Mouse (Mus musculus) spleen, adult 2 months (tissue): Measurements from ENCODE around the gene Dctpp1. TPM values are rescaled to one million over a fixed set of nuclear protein-coding genes. Genes with fewer than 3 reads are reported as not detected.

Source experiments
- DNase-seq, 2 experiments: peaks; one replicate each; pipeline versions ENCODE4 v3.0.0 to v3.0.0-alpha.2; 2012 to 2021; ENCODE audit warnings: low spot score in 2 of 2, low read depth in 1 of 2
- H3K27ac ChIP-seq: fragments of 200-500 bp; 2 replicates; pipeline ENCODE4 v1.5.1; 2012; ENCODE audit warnings: low read length, inconsistent platforms; ENCODE audit not compliant: insufficient read depth
- H3K27me3 ChIP-seq: fragments of 200-500 bp; 2 replicates; pipeline ENCODE4 v1.6.1; 2012; ENCODE audit warnings: mild to moderate bottlenecking, moderate library complexity, low read length, inconsistent platforms; ENCODE audit not compliant: control insufficient read depth, insufficient read depth
- H3K36me3 ChIP-seq: fragments of 200-500 bp; 2 replicates; pipeline ENCODE4 v1.6.1; 2012; ENCODE audit warnings: mild to moderate bottlenecking, low read length, inconsistent platforms; ENCODE audit not compliant: control insufficient read depth, insufficient read depth
- H3K4me1 ChIP-seq: fragments of 200-500 bp; 2 replicates; pipeline ENCODE4 v1.6.1; 2011; ENCODE audit warnings: inconsistent platforms; ENCODE audit not compliant: control insufficient read depth, insufficient read depth, insufficient read length
- H3K4me3 ChIP-seq: fragments of 200-500 bp; 2 replicates; pipeline ENCODE4 v1.5.1; 2011; ENCODE audit warnings: mild to moderate bottlenecking, inconsistent platforms; ENCODE audit not compliant: insufficient read depth, insufficient read length; ENCODE audit errors: extremely low read depth
- CTCF ChIP-seq: fragments of 200-500 bp; IDR thresholded peaks from 2 replicates; pipeline ENCODE4 v1.5.1; 2011; ENCODE audit warnings: mild to moderate bottlenecking, inconsistent platforms; ENCODE audit not compliant: insufficient read depth, insufficient read length, insufficient replicate concordance; ENCODE audit errors: extremely low read depth
- POLR2A ChIP-seq: fragments of 200-500 bp; IDR thresholded peaks from 2 replicates; pipeline ENCODE4 v1.6.1; 2011; ENCODE audit warnings: low read depth, low read length, inconsistent platforms
- WGBS: fragments of 180-500 bp; shearing (Covaris S2); methylation state at CpG from one replicate; pipeline ENCODE4 v1.1.7; 2018; 5-methylcytosine and 5-hydroxymethylcytosine counted together
- polyA plus RNA-seq: library from polyadenylated mRNA; depleted of rRNA; stranded (reverse); fragments of >200 nt; gene quantifications from 2 replicates; pipeline ENCODE4 v1.2.3, GENCODE M21; 2012

Gene Dctpp1
- polyA plus RNA-seq, 1 experiment = 30.8 TPM

DNA sequence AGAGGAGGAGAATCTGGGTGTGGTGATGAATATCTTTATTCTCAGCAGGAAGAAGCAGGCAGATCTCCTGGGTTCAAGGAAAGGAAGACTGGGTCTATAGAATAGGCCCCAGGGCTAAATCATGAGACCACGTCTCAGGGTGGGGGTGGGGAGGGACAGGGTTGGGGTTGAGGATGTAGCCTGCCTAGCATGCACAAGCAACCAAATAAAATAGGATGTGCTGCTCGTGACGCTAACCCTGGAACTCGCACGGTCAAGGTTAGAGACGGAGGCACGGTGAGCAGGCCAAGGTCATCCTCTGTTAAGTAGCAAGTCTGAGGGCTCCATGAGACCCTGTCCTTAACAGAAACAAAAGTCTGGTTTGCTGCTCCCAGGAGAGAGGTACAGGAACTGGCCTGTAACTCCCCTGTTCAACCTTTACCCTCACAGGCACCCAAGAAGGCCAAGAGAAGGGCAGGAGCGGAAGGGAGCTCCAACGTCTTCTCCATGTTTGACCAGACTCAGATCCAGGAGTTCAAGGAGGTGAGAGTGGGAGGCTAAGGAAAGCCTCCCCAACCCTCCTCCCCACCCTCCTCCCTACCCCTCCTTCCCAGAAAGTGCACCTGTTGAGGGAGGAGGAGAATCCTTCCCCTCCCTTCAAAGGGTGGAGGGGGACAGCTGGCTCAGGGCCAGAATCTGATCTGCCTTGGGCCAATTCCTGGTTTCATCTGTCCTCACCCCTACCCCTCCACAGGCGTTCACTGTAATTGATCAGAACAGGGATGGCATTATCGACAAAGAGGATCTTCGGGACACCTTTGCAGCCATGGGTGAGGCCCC lies 47.9 kb downstream of the Dctpp1 start:
- Histone ChIP-seq H3K27ac (no peak overlapping the region), H3K27me3 (no peaks in the 10 kb centered on the region), H3K36me3 (peaks cover 17% of the 10 kb centered on the region), H3K4me3 (no peak overlapping the region), H3K4me1 (peaks cover 28% of the 10 kb centered on the region; the same call in 1 of the 2 replicates)
- TF ChIP-seq POLR2A = no peak
- no peak for TF ChIP-seq CTCF
- WGBS = 89% methylated on average over 12 of the region's 12 CpGs
- no peak for DNase-seq

DNA sequence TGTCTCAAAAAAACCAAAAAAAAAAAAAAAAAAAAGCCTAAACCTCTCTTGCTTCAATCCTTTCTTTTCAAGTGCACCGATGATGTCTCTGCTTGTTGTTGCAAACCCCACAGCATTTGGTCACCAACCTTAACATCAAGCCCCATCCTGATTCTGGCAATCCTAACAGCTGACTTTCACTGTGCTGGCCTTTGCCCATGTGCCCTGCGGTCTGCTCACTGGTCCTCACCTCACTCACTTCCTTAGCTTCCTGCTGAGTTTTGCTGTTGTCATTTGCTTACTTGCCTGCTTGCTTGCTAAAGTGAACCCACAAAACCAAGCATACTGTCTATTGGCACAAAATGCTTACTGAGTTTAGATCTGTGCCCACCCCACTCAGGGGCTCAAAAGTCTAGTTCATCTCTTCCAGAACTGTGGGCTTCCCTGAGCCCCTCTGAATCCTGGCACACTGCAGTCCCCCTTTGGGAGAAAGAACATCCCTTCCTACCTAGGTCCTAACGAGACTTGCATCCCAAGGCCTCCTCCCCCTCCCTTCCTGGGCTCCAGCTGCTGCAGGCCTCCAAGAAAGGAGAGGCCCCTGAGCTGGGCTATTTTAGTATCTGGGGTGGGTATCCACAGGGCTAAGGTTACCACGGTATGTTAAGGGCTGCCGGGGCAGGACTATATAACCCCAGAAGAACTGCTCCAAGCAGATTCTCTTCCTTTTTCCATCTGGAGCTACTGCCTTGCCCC lies 49.3 kb downstream of the Dctpp1 start:
- WGBS = 19% methylated on average over 5 of the region's 5 CpGs
- Histone ChIP-seq H3K4me1 (peaks cover 31% of the 10 kb centered on the region; the same call in 1 of the 2 replicates), H3K27me3 (no peaks in the 10 kb centered on the region), H3K4me3 (no peak overlapping the region), H3K36me3 (peaks cover 15% of the 10 kb centered on the region), H3K27ac (peak overlapping the region; percentile 20; the same call in 1 of the 2 replicates)
- TF ChIP-seq POLR2A (no peak), CTCF (no peak)
- no peak for DNase-seq

DNA sequence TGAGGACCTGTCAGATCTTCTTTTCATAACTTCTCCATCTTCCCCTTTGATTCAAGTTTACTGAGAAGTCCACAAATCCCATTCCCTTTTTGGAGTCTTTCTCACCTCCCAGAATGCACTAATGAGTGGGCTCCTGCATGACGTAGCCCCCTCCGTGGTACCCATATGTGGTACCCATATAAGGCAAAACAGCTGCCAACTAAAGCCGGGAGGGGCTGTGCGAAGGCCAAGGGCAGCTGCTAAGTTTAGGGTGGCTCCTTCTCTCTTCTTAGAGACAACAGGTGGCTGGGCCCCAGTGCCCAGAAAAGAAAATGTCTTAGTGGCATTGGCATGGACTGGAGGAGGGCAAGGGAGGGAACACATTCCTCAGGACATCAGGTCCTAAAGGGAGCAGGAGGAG lies 50.2 kb downstream of the Dctpp1 start:
- WGBS = 34% methylated on average over 4 of the region's 4 CpGs
- Histone ChIP-seq H3K4me3 (no peak overlapping the region), H3K36me3 (peaks cover 15% of the 10 kb centered on the region), H3K4me1 (peaks cover 28% of the 10 kb centered on the region; the same call in 1 of the 2 replicates), H3K27me3 (no peaks in the 10 kb centered on the region), H3K27ac (peak overlapping the region; percentile 65)
- DNase-seq = no peak
- TF ChIP-seq POLR2A = no peak
- no peak for TF ChIP-seq CTCF

DNA sequence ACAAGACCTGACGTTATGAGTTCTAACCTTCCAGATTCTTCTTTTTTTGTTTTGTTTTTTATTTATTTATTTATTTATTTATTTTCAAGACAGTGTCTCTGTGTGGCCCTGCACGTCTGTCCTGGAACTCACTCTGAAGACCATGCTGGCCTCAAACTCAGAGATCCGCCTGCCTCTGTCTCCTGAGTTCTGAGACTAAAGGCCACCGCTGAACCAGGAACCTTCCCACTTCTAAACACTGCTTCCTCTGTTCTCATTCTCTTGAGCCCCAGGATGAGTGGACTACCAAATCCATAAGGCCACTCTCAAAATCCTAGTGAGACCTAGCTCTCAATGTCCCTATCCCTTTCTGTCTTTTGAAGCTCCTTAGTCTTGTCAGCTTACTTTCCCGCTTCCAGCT lies 50.7 kb downstream of the Dctpp1 start:
- peak overlapping the region; percentile 75 for H3K27ac ChIP-seq
- no peak overlapping the region for H3K4me3 ChIP-seq
- WGBS = 69% methylated on average over 5 of the region's 5 CpGs
- H3K27me3 ChIP-seq = no peaks in the 10 kb centered on the region
- H3K36me3 ChIP-seq = peaks cover 12% of the 10 kb centered on the region
- no peak for TF ChIP-seq CTCF
- no peak for TF ChIP-seq POLR2A
- DNase-seq = no peak
- H3K4me1 ChIP-seq = peaks cover 25% of the 10 kb centered on the region; the same call in 1 of the 2 replicates

- Histone ChIP-seq H3K27ac (peak within 1 kb of the TSS; percentile 75), H3K4me1 (peaks cover 24% of the 10 kb centered on the region; the same call in 1 of the 2 replicates), H3K4me3 (peak within 1 kb of the TSS; percentile 92), H3K27me3 (no peaks in the 10 kb centered on the region), H3K36me3 (peaks cover 6% of the 10 kb centered on the region)
- TF ChIP-seq POLR2A = peak; percentile 71; the same call in 1 of the 2 replicates
- TF ChIP-seq CTCF = peak; percentile 49; the same call in 1 of the 2 replicates
- peak; percentile 91 to 99 for DNase-seq
- under 1% methylated on average over 43 of the region's 44 CpGs for WGBS
These were observed 51.7 kb downstream of the Dctpp1 start, which contains the start of gene Mylpf for GRCm38 (mm10) chr7:127208553-127209438. Mylpf (plus strand) TSS chr7:127208890.

DNA sequence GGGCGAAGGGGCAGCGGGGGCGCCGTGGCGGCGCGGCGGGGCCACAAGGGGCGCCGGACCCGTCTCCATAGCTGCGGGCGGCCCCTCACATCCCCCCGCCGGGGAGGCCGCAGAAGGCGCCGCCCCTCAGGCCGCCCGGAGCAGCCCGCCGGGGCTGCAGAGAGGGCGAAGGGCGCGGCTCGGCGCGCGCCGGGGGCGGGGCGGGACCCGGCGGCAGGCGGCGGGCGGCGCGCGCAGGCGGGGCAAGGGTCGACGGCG lies 52.3 kb downstream of the Dctpp1 start, which contains the start of gene Tbc1d10b:
Gene Tbc1d10b, minus strand, starts transcription at position 174 of the 258 bp plus-strand sequence.
- Histone ChIP-seq H3K27me3 (no peaks in the 10 kb centered on the region), H3K27ac (peak within 1 kb of the TSS; percentile 75), H3K4me3 (peak within 1 kb of the TSS; percentile 92), H3K4me1 (peaks cover 24% of the 10 kb centered on the region; the same call in 1 of the 2 replicates), H3K36me3 (peaks cover 8% of the 10 kb centered on the region)
- WGBS = 1% methylated on average over 20 of the region's 44 CpGs
- no peak for DNase-seq
- no peak for TF ChIP-seq POLR2A
- TF ChIP-seq CTCF = no peak
